Mouse (Mus musculus): ENCODE measurements around the gene Xab2.

- no peak for TF ChIP-seq CTCF (IDR thresholded peaks at IDR 0.05; ENCODE audit: low read depth)
- no peak for TF ChIP-seq EP300 (IDR thresholded peaks at IDR 0.05; ENCODE audit: low read depth)
Measured at GRCm38 (mm10) chr8:3574546-3574945, 46.6 kb downstream of the Xab2 start.

Measured in liver, postnatal 0 days (tissue).